Mouse (Mus musculus): ENCODE results near the gene Arl10. TPM values are rescaled to one million over a fixed set of nuclear protein-coding genes. Genes with fewer than 3 reads are reported as not detected.
A peak's percentile ranks its signal among the peaks of the same experiment; 100 is the strongest.
"Not testable (repeated sequence)": the region's sequence is repeated elsewhere in the genome, so short reads cannot be mapped to it uniquely, and the experiment has no call there.

Arl10 gene
- total RNA-seq, 2 experiments from 2014 or later, result 28.2 to 30.3 TPM

- peak; percentile 94 for DNase-seq (ENCODE audit: low spot score in 2 of 2)
Measured at GRCm38 (mm10) chr13:54610972-54611754, 36.3 kb downstream of the Arl10 start, which contains the start of gene Cltb. TSS of gene Cltb (minus strand) at chr13:54611344.

GRCm38 (mm10) chr13:54613141-54613540 lies 38.3 kb downstream of the Arl10 start:
- not testable (repeated sequence) for DNase-seq (ENCODE audit: low spot score in 2 of 2)

GRCm38 (mm10) chr13:54616307-54616706 lies 41.5 kb downstream of the Arl10 start:
- DNase-seq (ENCODE audit: low spot score in 2 of 2), result no peak

- no peak for DNase-seq (ENCODE audit: low spot score in 2 of 2)
Measured at GRCm38 (mm10) chr13:54616998-54617397, 42.2 kb downstream of the Arl10 start.

- peak; percentile 99 to 100 for DNase-seq (ENCODE audit: low spot score in 2 of 2)
Measured at GRCm38 (mm10) chr13:54621155-54621932, 46.5 kb downstream of the Arl10 start, which contains the start of gene Faf2. TSS of gene Faf2 (plus strand) at chr13:54621784.

- DNase-seq (ENCODE audit: low spot score in 2 of 2), result no peak
Measured at GRCm38 (mm10) chr13:54621960-54622521, 47.2 kb downstream of the Arl10 start.

- no peak for DNase-seq (ENCODE audit: low spot score in 2 of 2)
Measured at GRCm38 (mm10) chr13:54629128-54629527, 54.3 kb downstream of the Arl10 start.

Small RNAs within 50 kb of the gene (microRNA-seq; reads per million reads assigned to microRNA genes)
- gene Gm24195, result 0 reads per million in 2 experiments

Other genes with a start within 250 kb of the Arl10 start
- gene Cplx2, start 203.7 kb upstream of the Arl10 start, total RNA-seq (2021), result 100 to 1,000 TPM; 791 to 833 TPM
- 10 to 100 TPM; 32.1 to 33.1 TPM for gene Thoc3, start 106.2 kb upstream of the Arl10 start, total RNA-seq (2021)
- gene Simc1, start 71.2 kb upstream of the Arl10 start, total RNA-seq (2021), result 10 to 100 TPM; 15.5 to 16.9 TPM
- 100 to 1,000 TPM; 135 to 137 TPM for gene 4833439L19Rik, start 9.6 kb upstream of the Arl10 start, total RNA-seq (2021)
- gene Nop16, start 15.1 kb downstream of the Arl10 start, total RNA-seq (2021), result 10 to 100 TPM; 23.5 to 24.6 TPM
- gene Higd2a, start 15.2 kb downstream of the Arl10 start, total RNA-seq (2021), result 100 to 1,000 TPM; 136 to 144 TPM
- gene Cltb, start 36.3 kb downstream of the Arl10 start, total RNA-seq (2021), result 100 to 1,000 TPM; 280 to 320 TPM
- 10 to 100 TPM; 55.9 to 56.8 TPM for gene Faf2, start 46.8 kb downstream of the Arl10 start, total RNA-seq (2021)
- 100 to 1,000 TPM; 168 to 172 TPM for gene Rnf44, start 118.9 kb downstream of the Arl10 start, total RNA-seq (2021)
- under 1 TPM; 0.58 to 0.73 TPM for gene Cdhr2, start 126.4 kb downstream of the Arl10 start, total RNA-seq (2021)
- gene Gprin1, start 174.9 kb downstream of the Arl10 start, total RNA-seq (2021), result 100 to 1,000 TPM; 131 to 133 TPM
- 100 to 1,000 TPM; 925 to 932 TPM for gene Sncb, start 191.6 kb downstream of the Arl10 start, total RNA-seq (2021)
- gene Eif4e1b, start 209.0 kb downstream of the Arl10 start, total RNA-seq (2021), result not detected
- 10 to 100 TPM; 95.4 to 97.6 TPM for gene Tspan17, start 214.4 kb downstream of the Arl10 start, total RNA-seq (2021)

All from left cerebral cortex, adult 18-20 months (tissue).